Mouse (Mus musculus) olfactory bulb, adult 2 months (tissue): ENCODE measurements at regions not wholly inside any gene's neighbourhood (a gene's known extent, or its start where the extent isn't known, plus 50 kb on each side); places are given as distances from the start of the nearest gene placed in this dataset.

Source experiments
- H3K27ac ChIP-seq: fragments of 200-500 bp; 2 replicates; pipeline ENCODE4 v1.5.1; 2012; ENCODE audit warnings: low read depth, low read length; ENCODE audit not compliant: insufficient read depth
- H3K4me1 ChIP-seq: fragments of 200-500 bp; 2 replicates; pipeline ENCODE4 v1.6.1; 2012; ENCODE audit warnings: low read length; ENCODE audit not compliant: control insufficient read depth, insufficient read depth
- H3K4me3 ChIP-seq: fragments of 200-500 bp; 2 replicates; pipeline ENCODE4 v1.5.1; 2012; ENCODE audit warnings: mild to moderate bottlenecking, low read depth, low read length, moderate library complexity; ENCODE audit not compliant: insufficient read depth
- CTCF ChIP-seq: fragments of 200-500 bp; IDR thresholded peaks from 2 replicates; pipeline ENCODE4 v1.5.1; 2012; ENCODE audit warnings: low read depth, mild to moderate bottlenecking, low read length, moderate library complexity; ENCODE audit not compliant: insufficient read depth
- POLR2A ChIP-seq: fragments of 200-500 bp; IDR thresholded peaks from 2 replicates; pipeline ENCODE4 v1.6.1; 2012; ENCODE audit warnings: mild to moderate bottlenecking, low read depth, low read length, moderate library complexity; ENCODE audit not compliant: insufficient read depth
- WGBS: fragments of 180-500 bp; shearing (Covaris S2); methylation state at CpG from one replicate; pipeline ENCODE4 v1.1.7; 2018; 5-methylcytosine and 5-hydroxymethylcytosine counted together

- Histone ChIP-seq H3K4me1 (no peaks in the 10 kb centered on the region), H3K27ac (no peak overlapping the region), H3K4me3 (no peak overlapping the region)
- TF ChIP-seq CTCF (no peak), POLR2A (no peak)
- WGBS: 64% methylated on average over 11 of the region's 11 CpGs
These were observed 326.8 kb downstream of the 1700129C05Rik start for GRCm38 (mm10) chr14:58815616-58816539.

GRCm38 (mm10) chr14:58812585-58812984 lies 330.1 kb downstream of the 1700129C05Rik start:
- WGBS: 85% methylated on average over 5 of the region's 5 CpGs
- no peak overlapping the region for H3K4me3 ChIP-seq
- H3K27ac ChIP-seq: no peak overlapping the region
- H3K4me1 ChIP-seq: no peaks in the 10 kb centered on the region
- TF ChIP-seq CTCF: no peak
- TF ChIP-seq POLR2A: no peak

GRCm38 (mm10) chr14:58801402-58801861 lies 341.3 kb downstream of the 1700129C05Rik start:
- H3K4me1 ChIP-seq: no peaks in the 10 kb centered on the region
- TF ChIP-seq CTCF (no peak), POLR2A (no peak)
- no peak overlapping the region for H3K27ac ChIP-seq
- H3K4me3 ChIP-seq: no peak overlapping the region

- no peak overlapping the region for H3K27ac ChIP-seq
- WGBS: 68% methylated on average over 10 of the region's 10 CpGs
- no peak overlapping the region for H3K4me3 ChIP-seq
- no peaks in the 10 kb centered on the region for H3K4me1 ChIP-seq
- no peak for TF ChIP-seq CTCF
These were observed 354.3 kb downstream of the 1700129C05Rik start for GRCm38 (mm10) chr14:58788190-58788945.

GRCm38 (mm10) chr14:58787618-58788017 lies 355.1 kb downstream of the 1700129C05Rik start:
- 78% methylated on average over 2 of the region's 2 CpGs for WGBS
- Histone ChIP-seq H3K4me1 (no peaks in the 10 kb centered on the region), H3K4me3 (no peak overlapping the region), H3K27ac (no peak overlapping the region)
- TF ChIP-seq POLR2A: no peak
- TF ChIP-seq CTCF: no peak

- no peak overlapping the region for H3K4me3 ChIP-seq
- no peaks in the 10 kb centered on the region for H3K4me1 ChIP-seq
- 83% methylated on average over 4 of the region's 4 CpGs for WGBS
- H3K27ac ChIP-seq: no peak overlapping the region
- TF ChIP-seq CTCF (no peak), POLR2A (no peak)
These were observed 355.8 kb downstream of the 1700129C05Rik start for GRCm38 (mm10) chr14:58786791-58787491.

GRCm38 (mm10) chr14:58783201-58783600 lies 359.5 kb downstream of the 1700129C05Rik start:
- H3K27ac ChIP-seq: no peak overlapping the region
- no peak overlapping the region for H3K4me3 ChIP-seq
- no peaks in the 10 kb centered on the region for H3K4me1 ChIP-seq
- no peak for TF ChIP-seq CTCF
- no peak for TF ChIP-seq POLR2A
- 80% methylated on average over 1 of the region's 1 CpGs for WGBS

GRCm38 (mm10) chr14:58780306-58780705 lies 362.4 kb downstream of the 1700129C05Rik start:
- no peaks in the 10 kb centered on the region for H3K4me1 ChIP-seq
- H3K4me3 ChIP-seq: no peak overlapping the region
- TF ChIP-seq CTCF (no peak), POLR2A (no peak)
- 94% methylated on average over 4 of the region's 4 CpGs for WGBS
- H3K27ac ChIP-seq: no peak overlapping the region
